ENCODE assay signal across 19 mouse cellular contexts in the genomic region with DNA sequence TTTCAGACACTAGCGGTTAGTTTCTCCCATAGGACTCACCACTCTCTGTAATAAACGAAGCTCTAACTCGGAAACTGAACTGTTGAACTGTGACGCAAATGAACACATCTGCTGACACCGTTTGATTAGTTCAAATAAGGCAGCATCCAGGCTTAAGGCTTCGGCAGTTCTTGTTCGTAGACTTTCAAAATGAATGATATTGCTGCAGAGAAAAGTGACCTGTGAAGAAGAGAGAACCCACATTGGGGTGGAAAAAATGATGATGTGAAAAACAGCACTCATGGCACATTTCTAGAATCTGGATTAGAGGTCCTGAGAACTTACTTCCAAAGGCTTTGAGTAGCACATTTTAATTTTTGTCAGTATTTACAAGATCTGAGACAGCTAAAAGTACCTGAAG. TPM values are rescaled to one million over a fixed set of nuclear protein-coding genes. Genes with fewer than 3 reads are reported as not detected.
A peak's percentile ranks its signal among the peaks of the same experiment; 100 is the strongest.
DNase-seq lines count a peak whose midpoint lies in the region; ATAC-seq and TF ChIP-seq lines count a peak whose summit lies in the region.
"Had no signal": no experiment of that assay in that cellular context is flagged by ENCODE, and none has a peak within 500 bp of the region (broad histone marks: within the 10 kb centered on the region; RNA-seq: fewer than 3 reads in every experiment).

No protein-coding gene starts in this region.

- DNase-seq in midbrain, embryonic 11.5 days (ENCODE audit: low spot score, missing footprints): peak; percentile 82
- DNase-seq in CH12.LX (ENCODE audit: extremely low read depth): peak; percentile 67
- DNase-seq: adrenal gland, adult 2 months; adrenal gland, adult 8-10 months; adrenal gland, postnatal 10 days; adrenal gland, postnatal 14 days; adrenal gland, postnatal 25 days; adrenal gland, postnatal 36 days; B cell, adult 2 months; cerebellum, adult 11 months; cerebellum, adult 11-12 months; cerebellum, adult 18-20 months; cerebellum, adult 2 months had no signal

- dilution Hi-C loops in CH12.LX (cut with MboI; ENCODE audit: extremely low pct_ligation_motif_present, extremely low pct_unique_long_range_greater_than_20kb, low sequenced_read_pairs): no loop called here

- H3K27me3 ChIP-seq in midbrain, embryonic 11.5 days (ENCODE audit: control insufficient read depth, insufficient read depth, low read length): no peaks in the 10 kb centered on the region
- no peaks in the 10 kb centered on the region for H3K27me3 ChIP-seq in midbrain, embryonic 15.5 days (replicated peaks)
- no peaks in the 10 kb centered on the region for H3K27me3 ChIP-seq in CH12.LX (replicated peaks)
- no peaks in the 10 kb centered on the region for H3K27me3 ChIP-seq in intestine, embryonic 16.5 days (replicated peaks; ENCODE audit: control insufficient read depth, insufficient read depth, low read length)
- H3K27me3 ChIP-seq: Patski had no signal

- H3K9ac ChIP-seq in midbrain, embryonic 11.5 days (ENCODE audit: low read length): no peak overlapping the region
- H3K9ac ChIP-seq in midbrain, embryonic 15.5 days: no peak overlapping the region
- H3K9ac ChIP-seq in CH12.LX (ENCODE audit: insufficient read depth, low read depth): no peak overlapping the region
- no peak overlapping the region for H3K9ac ChIP-seq in intestine, embryonic 16.5 days (ENCODE audit: low read depth, low read length)

- whole genome bisulfite sequencing in midbrain, embryonic 11.5 days: 92% methylated on average over 7 of the region's 7 CpGs
- 94% methylated on average over 7 of the region's 7 CpGs for WGBS in midbrain, embryonic 15.5 days
- WGBS in intestine, embryonic 16.5 days: 92% methylated on average over 7 of the region's 7 CpGs

- H3K4me3 ChIP-seq in midbrain, embryonic 11.5 days (ENCODE audit: low read depth, low read length): no peak overlapping the region
- no peak overlapping the region for H3K4me3 ChIP-seq in midbrain, embryonic 15.5 days
- H3K4me3 ChIP-seq in CH12.LX (replicated peaks in 1 of 3; ENCODE audit: low read depth in 2 of 3, low read length in 2 of 3, poor library complexity in 1 of 3): no peak overlapping the region
- H3K4me3 ChIP-seq in intestine, embryonic 16.5 days (ENCODE audit: low read length): no peak overlapping the region

- TF ChIP-seq RAD21 in CH12.LX (IDR thresholded peaks at IDR 0.05; ENCODE audit: low read depth, low read length): no peak

- TF ChIP-seq EP300 in CH12.LX (IDR thresholded peaks at IDR 0.05; ENCODE audit: low read length): peak; percentile 93

- H3K27ac ChIP-seq in midbrain, embryonic 11.5 days (ENCODE audit: low read depth, low read length): no peak overlapping the region
- H3K27ac ChIP-seq in midbrain, embryonic 15.5 days: no peak overlapping the region
- H3K27ac ChIP-seq in CH12.LX (ENCODE audit: insufficient read depth, low read depth): no peak overlapping the region
- no peak overlapping the region for H3K27ac ChIP-seq in intestine, embryonic 16.5 days (ENCODE audit: low read length)

- in situ Hi-C loops in CH12.LX (cut with MboI; ENCODE audit: low pct_ligation_motif_present, low pct_unique_long_range_greater_than_20kb, low sequenced_read_pairs): no loop called here

- peaks cover 3% of the 10 kb centered on the region; the same call in 1 of the 2 replicates for H3K79me2 ChIP-seq in CH12.LX (replicated peaks; ENCODE audit: control insufficient read depth, extremely low read depth, insufficient read depth, poor library complexity, severe bottlenecking)

- TF ChIP-seq CTCF in CH12.LX (conservative IDR thresholded peaks at IDR 0.05 in 1 of 2, IDR thresholded peaks at IDR 0.05 in 1 of 2; ENCODE audit: low read depth in 2 of 2, low read length in 2 of 2): no peak

- H3K9me3 ChIP-seq in midbrain, embryonic 11.5 days (ENCODE audit: control insufficient read depth, low read length): no peaks in the 10 kb centered on the region
- H3K9me3 ChIP-seq in midbrain, embryonic 15.5 days: no peaks in the 10 kb centered on the region
- H3K9me3 ChIP-seq in CH12.LX (replicated peaks; ENCODE audit: low read length): no peaks in the 10 kb centered on the region
- no peaks in the 10 kb centered on the region for H3K9me3 ChIP-seq in intestine, embryonic 16.5 days (ENCODE audit: control insufficient read depth, low read length)
- H3K9me3 ChIP-seq: G1E had no signal

- H3K4me1 ChIP-seq in midbrain, embryonic 11.5 days (ENCODE audit: control insufficient read depth, insufficient read depth, low read length): no peaks in the 10 kb centered on the region
- H3K4me1 ChIP-seq in midbrain, embryonic 15.5 days: no peaks in the 10 kb centered on the region
- H3K4me1 ChIP-seq in CH12.LX (ENCODE audit: control insufficient read depth in 1 of 2, insufficient read depth in 2 of 2): peaks cover 0 to 11% of the 10 kb centered on the region in 2 experiments; a peak in 2 of 4 replicates
- H3K4me1 ChIP-seq in intestine, embryonic 16.5 days (ENCODE audit: control insufficient read depth, insufficient read depth, low read length): no peaks in the 10 kb centered on the region

- no peak for TF ChIP-seq POLR2A in CH12.LX (IDR thresholded peaks at IDR 0.05; ENCODE audit: low read depth, low read length)

- no peak for ATAC-seq in midbrain, embryonic 11.5 days (ENCODE audit: low FRiP score)
- no peak for ATAC-seq in midbrain, embryonic 15.5 days (replicated peaks)
- ATAC-seq in intestine, embryonic 16.5 days: no peak
- ATAC-seq: activated CD4-positive, CD25-positive, alpha-beta regulatory T cell, adult 4 months; CD4-positive, CD25-positive, alpha-beta regulatory T cell, adult 4 months; Patski had no signal

- no peak overlapping the region for H3K4me2 ChIP-seq in midbrain, embryonic 11.5 days
- no peak overlapping the region for H3K4me2 ChIP-seq in midbrain, embryonic 15.5 days
- H3K4me2 ChIP-seq in CH12.LX (ENCODE audit: insufficient read depth, low read depth, poor library complexity, severe bottlenecking): no peak overlapping the region
- H3K4me2 ChIP-seq in intestine, embryonic 16.5 days (ENCODE audit: low read depth, low read length): no peak overlapping the region

- peaks cover 13% of the 10 kb centered on the region; the same call in 1 of the 2 replicates for H3K36me3 ChIP-seq in midbrain, embryonic 11.5 days (ENCODE audit: control insufficient read depth, insufficient read depth, low read length)
- peaks cover 69% of the 10 kb centered on the region for H3K36me3 ChIP-seq in midbrain, embryonic 15.5 days (replicated peaks)
- peaks cover 53 to 90% of the 10 kb centered on the region in 2 experiments for H3K36me3 ChIP-seq in CH12.LX (replicated peaks in 1 of 2; ENCODE audit: control insufficient read depth in 1 of 2, insufficient read depth in 1 of 2, low read length in 1 of 2)
- H3K36me3 ChIP-seq in intestine, embryonic 16.5 days (ENCODE audit: control insufficient read depth, insufficient read depth, low read length): peaks cover 29% of the 10 kb centered on the region

TF ChIP-seq in CH12.LX, 34 proteins besides CTCF, POLR2A, EP300 and RAD21:
- TF ChIP-seq MAFK (IDR thresholded peaks at IDR 0.05; ENCODE audit: insufficient replicate concordance, low read length): peak; percentile 51; the same call in 1 of the 2 replicates
- TF ChIP-seq BHLHE40 (IDR thresholded peaks at IDR 0.05; ENCODE audit: low read depth, low read length): peak; percentile 75
- TF ChIP-seq ETS1 (conservative IDR thresholded peaks at IDR 0.05; ENCODE audit: low read depth, low read length): peak; percentile 82
- TF ChIP-seq JUND (conservative IDR thresholded peaks at IDR 0.05; ENCODE audit: low read depth, low read length): peak; percentile 94
- peak; percentile 90 for TF ChIP-seq IRF4 (IDR thresholded peaks at IDR 0.05; ENCODE audit: low read depth, low read length)
- peak; percentile 94 for TF ChIP-seq JUN (IDR thresholded peaks at IDR 0.05; ENCODE audit: insufficient read depth, low read depth, low read length)
- TF ChIP-seq PAX5 (IDR thresholded peaks at IDR 0.05; ENCODE audit: low read length): no peak
- no peak for TF ChIP-seq MAZ (IDR thresholded peaks at IDR 0.05; ENCODE audit: low read depth, low read length)
- TF ChIP-seq MEF2A (IDR thresholded peaks at IDR 0.05; ENCODE audit: borderline replicate concordance, low read depth, low read length): peak; percentile 52; the same call in 1 of the 2 replicates
TF ChIP-seq in CH12.LX: peak in this region for 7.

RNA-seq across cellular contexts. Expression of a gene that starts 11.8 kb away (rescaled TPM):
- polyA plus RNA-seq in midbrain, embryonic 11.5 days (2014; fragmentation: Nextera tagmentation; extraction: Ambion mirVana): 494 and 501 TPM in 2 replicates
- polyA plus RNA-seq in midbrain, embryonic 15.5 days (2015; fragmentation: Nextera tagmentation; extraction: Ambion mirVana): 442 and 503 TPM in 2 replicates
- total RNA-seq in CH12.LX (2012; rRNA removed): 195 and 214 TPM in 2 replicates
- total RNA-seq in CH12.LX (2014; rRNA removed): 234 and 274 TPM in 2 replicates
- 241 and 248 TPM in 2 replicates for polyA plus RNA-seq in CH12.LX (2012; ENCODE audit: insufficient read length, low read depth)
- 488 and 495 TPM in 2 replicates for polyA plus RNA-seq in intestine, embryonic 16.5 days (2015; fragmentation: Nextera tagmentation; extraction: Ambion mirVana)

RNA-seq across cellular contexts. Expression of a gene that starts 25.3 kb away (rescaled TPM):
- 586 and 691 TPM in 2 replicates for polyA plus RNA-seq in midbrain, embryonic 11.5 days (2014; fragmentation: Nextera tagmentation; extraction: Ambion mirVana)
- 356 and 359 TPM in 2 replicates for polyA plus RNA-seq in midbrain, embryonic 15.5 days (2015; fragmentation: Nextera tagmentation; extraction: Ambion mirVana)
- total RNA-seq in CH12.LX (2012; rRNA removed): 2,766 and 3,118 TPM in 2 replicates
- 2,652 and 2,996 TPM in 2 replicates for total RNA-seq in CH12.LX (2014; rRNA removed)
- polyA plus RNA-seq in CH12.LX (2012; ENCODE audit: insufficient read length, low read depth): 774 and 1,002 TPM in 2 replicates
- 594 and 625 TPM in 2 replicates for polyA plus RNA-seq in intestine, embryonic 16.5 days (2015; fragmentation: Nextera tagmentation; extraction: Ambion mirVana)
